Mouse (Mus musculus) MEL (cell line): ENCODE measurements around the gene Gm826. TPM values are rescaled to one million over a fixed set of nuclear protein-coding genes. Genes with fewer than 3 reads are reported as not detected.

Experiments used
- DNase-seq: peaks from one replicate; pipeline ENCODE4 v3.0.0; 2011; ENCODE audit warnings: low read depth, low spot score
- H3K27ac ChIP-seq: 2 replicates; pipeline ENCODE4 v1.5.1; 2012; ENCODE audit warnings: low read depth, mild to moderate bottlenecking, control low read depth, low read length, moderate library complexity; ENCODE audit not compliant: control insufficient read depth
- H3K27me3 ChIP-seq, 2 experiments: fragments of 150-350 bp in 1 of 2; sonication (generic) in 1 of 2; 2 replicates each; pipeline ENCODE4 v1.6.1; 2012; ENCODE audit warnings: low read length in 2 of 2, mild to moderate bottlenecking in 2 of 2, improper control_type of control experiment in 1 of 2, moderate library complexity in 1 of 2; ENCODE audit not compliant: insufficient read depth in 2 of 2, control insufficient read depth in 1 of 2
- H3K36me3 ChIP-seq, 2 experiments: 2 replicates each; pipeline ENCODE4 v1.6.1; 2012 to 2014; ENCODE audit warnings: low read length in 2 of 2, improper control_type of control experiment in 1 of 2, inconsistent platforms in 1 of 2, mild to moderate bottlenecking in 1 of 2; ENCODE audit not compliant: insufficient read depth in 2 of 2, control insufficient read depth in 1 of 2
- H3K4me1 ChIP-seq, 2 experiments: fragments of 150-350 bp in 1 of 2; sonication (generic) in 1 of 2; 2 replicates each; pipeline ENCODE4 v1.6.1; 2012; ENCODE audit warnings: low read length in 2 of 2, improper control_type of control experiment in 1 of 2, mild to moderate bottlenecking in 1 of 2; ENCODE audit not compliant: insufficient read depth in 2 of 2, control insufficient read depth in 1 of 2
- H3K4me3 ChIP-seq, 2 experiments: fragments of 150-350 bp in 1 of 2; sonication (generic) in 1 of 2; 2 replicates each; pipeline ENCODE4 v1.5.1; 2012; ENCODE audit warnings: low read depth in 2 of 2, low read length in 2 of 2, mild to moderate bottlenecking in 2 of 2, moderate library complexity in 2 of 2, control low read depth in 1 of 2, improper control_type of control experiment in 1 of 2; ENCODE audit not compliant: control insufficient read depth in 1 of 2, insufficient read depth in 1 of 2
- H3K79me2 ChIP-seq: 2 replicates; pipeline ENCODE4 v1.6.1; 2012; ENCODE audit warnings: mild to moderate bottlenecking, low read length, moderate library complexity; ENCODE audit not compliant: control insufficient read depth, poor library complexity, insufficient read depth
- H3K9ac ChIP-seq: 2 replicates; pipeline ENCODE4 v1.6.1; 2012; ENCODE audit warnings: low read depth, mild to moderate bottlenecking, control low read depth, low read length, moderate library complexity; ENCODE audit not compliant: control insufficient read depth, poor library complexity, severe bottlenecking
- H3K9me3 ChIP-seq: fragments of 150-350 bp; sonication (generic); replicated peaks from 2 replicates; pipeline ENCODE4 v1.6.1; 2012; ENCODE audit warnings: mild to moderate bottlenecking, low read length, improper control_type of control experiment, moderate library complexity; ENCODE audit not compliant: insufficient read depth
- CHD1 ChIP-seq: IDR thresholded peaks from 2 replicates; pipeline ENCODE4 v1.6.1; 2012; ENCODE audit warnings: low read depth, mild to moderate bottlenecking, inconsistent platforms, low read length, improper control_type of control experiment
- CTCF ChIP-seq, 3 experiments: IDR thresholded peaks in 2 of 3; conservative IDR thresholded peaks in 1 of 3; 2 replicates each; pipeline ENCODE4 v1.5.1; 2011 to 2012; ENCODE audit warnings: low read length in 3 of 3, low read depth in 2 of 3, mild to moderate bottlenecking in 2 of 3, improper control_type of control experiment in 1 of 3, inconsistent platforms in 1 of 3, mixed read lengths in 1 of 3, moderate library complexity in 1 of 3; ENCODE audit not compliant: control insufficient read depth in 1 of 3, insufficient read depth in 1 of 3, poor library complexity in 1 of 3, severe bottlenecking in 1 of 3
- E2F4 ChIP-seq: IDR thresholded peaks from 2 replicates; pipeline ENCODE4 v1.6.1; 2011; ENCODE audit warnings: low read depth, low read length, improper control_type of control experiment, borderline replicate concordance
- ETS1 ChIP-seq: IDR thresholded peaks from 2 replicates; pipeline ENCODE4 v1.6.1; 2012; ENCODE audit warnings: low read depth, mild to moderate bottlenecking, inconsistent platforms, low read length, improper control_type of control experiment, moderate library complexity
- GATA1 ChIP-seq: IDR thresholded peaks from 2 replicates; pipeline ENCODE4 v1.6.1; 2011; ENCODE audit warnings: low read depth, low read length, improper control_type of control experiment
- HCFC1 ChIP-seq: IDR thresholded peaks from 2 replicates; pipeline ENCODE4 v1.6.1; 2012; ENCODE audit warnings: low read depth, mild to moderate bottlenecking, inconsistent platforms, low read length, improper control_type of control experiment, moderate library complexity
- MAFK ChIP-seq: IDR thresholded peaks from 2 replicates; pipeline ENCODE4 v1.6.1; 2011; ENCODE audit warnings: low read depth, mild to moderate bottlenecking, low read length, improper control_type of control experiment, borderline replicate concordance
- POLR2A ChIP-seq, 2 experiments: IDR thresholded peaks; 2 replicates each; pipeline ENCODE4 v1.6.1; 2011 to 2012; ENCODE audit warnings: low read length in 2 of 2, mild to moderate bottlenecking in 2 of 2, control low read depth in 1 of 2, improper control_type of control experiment in 1 of 2, low read depth in 1 of 2, moderate library complexity in 1 of 2; ENCODE audit not compliant: control insufficient read depth in 1 of 2, insufficient read depth in 1 of 2, poor library complexity in 1 of 2
- RAD21 ChIP-seq: IDR thresholded peaks from 2 replicates; pipeline ENCODE4 v1.6.1; 2011; ENCODE audit warnings: mild to moderate bottlenecking, low read depth, low read length, improper control_type of control experiment
- TAL1 ChIP-seq: IDR thresholded peaks from 2 replicates; pipeline ENCODE4 v1.6.1; 2012; ENCODE audit warnings: mild to moderate bottlenecking, inconsistent platforms, low read length, moderate library complexity, mixed read lengths
- TBP ChIP-seq: IDR thresholded peaks from 2 replicates; pipeline ENCODE4 v1.8.0; 2011; ENCODE audit warnings: low read depth, low read length, improper control_type of control experiment
- UBTF ChIP-seq: IDR thresholded peaks from 2 replicates; pipeline ENCODE4 v1.6.1; 2012; ENCODE audit warnings: low read depth, mild to moderate bottlenecking, inconsistent platforms, low read length, improper control_type of control experiment, moderate library complexity, borderline replicate concordance; ENCODE audit not compliant: insufficient read depth
- polyA plus RNA-seq, 2 experiments: library from polyadenylated mRNA; stranded (reverse) in 1 of 2; unstranded in 1 of 2; fragments of >175 nt in 1 of 2; fragments of >200 nt in 1 of 2; gene quantifications; 2 replicates each; pipeline versions ENCODE4 v1.2.1 to v1.2.4; 2012; ENCODE audit warnings: low replicate concordance in 2 of 2, low read depth in 1 of 2; ENCODE audit not compliant: insufficient read length in 2 of 2, insufficient read depth in 1 of 2, missing spikeins in 1 of 2
- total RNA-seq: library from RNA; depleted of rRNA; stranded (reverse); fragments of 300-350 nt; gene quantifications from 2 replicates; pipeline ENCODE4 v1.2.3, GENCODE M21; 2012

Gm826 gene
- total and polyA plus RNA-seq, 3 experiments = not detected

- Histone ChIP-seq H3K9me3 (no peaks in the 10 kb centered on the region), H3K27me3 (no peaks in the 10 kb centered on the region), H3K4me1 (no peaks in the 10 kb centered on the region), H3K27ac (no peak overlapping the region), H3K36me3 (no peaks in the 10 kb centered on the region), H3K79me2 (no peaks in the 10 kb centered on the region), H3K4me3 (no peak overlapping the region), H3K9ac (no peak overlapping the region)
- TF ChIP-seq RAD21 (no peak), UBTF (no peak), ETS1 (no peak), TAL1 (no peak), E2F4 (no peak), HCFC1 (no peak), CTCF (IDR thresholded peaks at IDR 0.05 in 2 of 3, conservative IDR thresholded peaks at IDR 0.05 in 1 of 3; ENCODE audit: control insufficient read depth in 1 of 3, insufficient read depth in 1 of 3, low read depth in 2 of 3, low read length in 3 of 3, poor library complexity in 1 of 3, severe bottlenecking in 1 of 3) (no peak), TBP (no peak)
- DNase-seq = no peak
Measured at GRCm38 (mm10) chr2:160368422-160369357, 34.7 kb upstream of the Gm826 start.

- no peaks in the 10 kb centered on the region for H3K27me3 ChIP-seq
- H3K9me3 ChIP-seq = no peaks in the 10 kb centered on the region
- H3K9ac ChIP-seq = no peak overlapping the region
- no peaks in the 10 kb centered on the region for H3K79me2 ChIP-seq
- H3K4me3 ChIP-seq = no peak overlapping the region
- H3K27ac ChIP-seq = no peak overlapping the region
- H3K4me1 ChIP-seq = no peaks in the 10 kb centered on the region
- TF ChIP-seq GATA1 = no peak
- TF ChIP-seq ETS1 = no peak
- TF ChIP-seq CHD1 = no peak
- peak in 2 of 3 experiments; percentile 9 to 35; a peak in 2 of 6 replicates for TF ChIP-seq CTCF (IDR thresholded peaks at IDR 0.05 in 2 of 3, conservative IDR thresholded peaks at IDR 0.05 in 1 of 3; ENCODE audit: control insufficient read depth in 1 of 3, insufficient read depth in 1 of 3, low read depth in 2 of 3, low read length in 3 of 3, poor library complexity in 1 of 3, severe bottlenecking in 1 of 3)
- TF ChIP-seq MAFK = no peak
- no peak for TF ChIP-seq POLR2A (IDR thresholded peaks at IDR 0.05; ENCODE audit: control insufficient read depth in 1 of 2, insufficient read depth in 1 of 2, low read depth in 1 of 2, low read length in 2 of 2, poor library complexity in 1 of 2)
- TF ChIP-seq, all 39 proteins: peak for 1
- no peaks in the 10 kb centered on the region for H3K36me3 ChIP-seq
- no peak for DNase-seq
Measured at GRCm38 (mm10) chr2:160367448-160368208, 33.7 kb upstream of the Gm826 start.
